Mouse (Mus musculus) hindbrain, embryonic 14.5 days (tissue): ENCODE measurements at regions not wholly inside any gene's neighbourhood (a gene's known extent, or its start where the extent isn't known, plus 50 kb on each side); places are given as distances from the start of the nearest gene placed in this dataset.

Experiments used
- ATAC-seq: fragments of 200-750 bp; cut with Nextera tagmentation; 2 replicates; pipeline ENCODE4 v1.8.0; 2017; ENCODE audit warnings: moderate number of reproducible peaks, mild to moderate bottlenecking, moderate TSS enrichment, moderate library complexity; ENCODE audit not compliant: low FRiP score
- DNase-seq: peaks from one replicate; pipeline ENCODE4 v3.0.0-alpha.2; 2015; ENCODE audit warnings: low spot score
- H3K27ac ChIP-seq: fragments of 300-500 bp; sonication (generic); 2 replicates; pipeline ENCODE4 v1.5.1; 2014; ENCODE audit warnings: mild to moderate bottlenecking, moderate library complexity
- H3K27me3 ChIP-seq: fragments of 300-500 bp; sonication (generic); 2 replicates; pipeline ENCODE4 v1.6.1; 2014; ENCODE audit warnings: mild to moderate bottlenecking, low read length, mixed read lengths; ENCODE audit not compliant: control insufficient read depth, insufficient read depth
- H3K36me3 ChIP-seq: fragments of 300-500 bp; sonication (generic); replicated peaks from 2 replicates; pipeline ENCODE4 v1.6.1; 2014; ENCODE audit not compliant: control insufficient read depth, insufficient read depth
- H3K4me1 ChIP-seq: fragments of 300-500 bp; sonication (generic); replicated peaks from 2 replicates; pipeline ENCODE4 v1.6.1; 2014; ENCODE audit warnings: antibody characterized with exemption, low read length, mixed read lengths; ENCODE audit not compliant: control insufficient read depth, insufficient read depth
- H3K4me2 ChIP-seq: fragments of 300-500 bp; sonication (generic); replicated peaks from 2 replicates; pipeline ENCODE4 v1.6.1; 2014; ENCODE audit warnings: mild to moderate bottlenecking, moderate library complexity
- H3K4me3 ChIP-seq: fragments of 300-500 bp; sonication (generic); replicated peaks from 2 replicates; pipeline ENCODE4 v1.5.1; 2014; ENCODE audit warnings: mild to moderate bottlenecking, low read length
- H3K9ac ChIP-seq: fragments of 300-500 bp; sonication (generic); 2 replicates; pipeline ENCODE4 v1.6.1; 2014
- H3K9me3 ChIP-seq: fragments of 300-500 bp; sonication (generic); 2 replicates; pipeline ENCODE4 v1.6.1; 2016; ENCODE audit warnings: low read length; ENCODE audit not compliant: control insufficient read depth
- WGBS: fragments of 180-500 bp; shearing (Covaris S2); extraction: QIAGEN DNeasy Blood & Tissue Kit; methylation state at CpG from one replicate; pipeline ENCODE4 v1.1.7; 2014; 5-methylcytosine and 5-hydroxymethylcytosine counted together

- Histone ChIP-seq H3K4me3 (no peak overlapping the region), H3K27ac (no peak overlapping the region), H3K4me2 (no peak overlapping the region), H3K36me3 (no peaks in the 10 kb centered on the region), H3K9me3 (no peaks in the 10 kb centered on the region), H3K4me1 (no peaks in the 10 kb centered on the region), H3K27me3 (no peaks in the 10 kb centered on the region), H3K9ac (no peak overlapping the region)
- DNase-seq (no peak), ATAC-seq (no peak)
- 91% methylated on average over 1 of the region's 1 CpGs for WGBS
These were observed 203.5 kb upstream of the Tmeff2 start for GRCm38 (mm10) chr1:50696916-50697315.

GRCm38 (mm10) chr1:50697333-50698216 lies 202.9 kb upstream of the Tmeff2 start:
- 85% methylated on average over 7 of the region's 7 CpGs for WGBS
- H3K36me3 ChIP-seq = no peaks in the 10 kb centered on the region
- no peak for ATAC-seq
- peak; percentile 22 for DNase-seq
- H3K4me1 ChIP-seq = no peaks in the 10 kb centered on the region
- no peak overlapping the region for H3K27ac ChIP-seq
- H3K27me3 ChIP-seq = no peaks in the 10 kb centered on the region
- H3K4me3 ChIP-seq = no peak overlapping the region
- H3K4me2 ChIP-seq = no peak overlapping the region
- H3K9ac ChIP-seq = no peak overlapping the region
- no peaks in the 10 kb centered on the region for H3K9me3 ChIP-seq

GRCm38 (mm10) chr1:50704639-50705038 lies 195.8 kb upstream of the Tmeff2 start:
- peak; percentile 7 for DNase-seq
- WGBS = 89% methylated on average over 2 of the region's 2 CpGs

GRCm38 (mm10) chr1:50745049-50745448 lies 155.4 kb upstream of the Tmeff2 start:
- Histone ChIP-seq H3K36me3 (no peaks in the 10 kb centered on the region), H3K4me1 (no peaks in the 10 kb centered on the region), H3K4me2 (no peak overlapping the region), H3K4me3 (no peak overlapping the region), H3K9me3 (no peaks in the 10 kb centered on the region), H3K27ac (no peak overlapping the region), H3K27me3 (no peaks in the 10 kb centered on the region), H3K9ac (no peak overlapping the region)
- ATAC-seq (no peak), DNase-seq (no peak)
- 61% methylated on average over 5 of the region's 5 CpGs for WGBS

More at GRCm38 (mm10) chr1:50704639-50705038, 195.8 kb upstream of the Tmeff2 start:
- Histone ChIP-seq H3K36me3 (no peaks in the 10 kb centered on the region), H3K9me3 (no peaks in the 10 kb centered on the region), H3K27me3 (no peaks in the 10 kb centered on the region), H3K27ac (no peak overlapping the region), H3K4me2 (no peak overlapping the region), H3K9ac (no peak overlapping the region), H3K4me3 (no peak overlapping the region), H3K4me1 (no peaks in the 10 kb centered on the region)
- ATAC-seq = no peak

GRCm38 (mm10) chr1:50770211-50770610 lies 130.2 kb upstream of the Tmeff2 start:
- Histone ChIP-seq H3K4me2 (no peak overlapping the region), H3K9ac (no peak overlapping the region), H3K36me3 (no peaks in the 10 kb centered on the region), H3K4me3 (no peak overlapping the region), H3K9me3 (no peaks in the 10 kb centered on the region), H3K27ac (no peak overlapping the region), H3K4me1 (no peaks in the 10 kb centered on the region), H3K27me3 (no peaks in the 10 kb centered on the region)
- no peak for DNase-seq
- no peak for ATAC-seq

- 46% methylated on average over 3 of the region's 3 CpGs for WGBS
These were observed 105.2 kb upstream of the Tmeff2 start for GRCm38 (mm10) chr1:50795264-50795663.

GRCm38 (mm10) chr1:50798166-50798565 lies 102.3 kb upstream of the Tmeff2 start:
- Histone ChIP-seq H3K9me3 (no peaks in the 10 kb centered on the region), H3K4me2 (no peak overlapping the region), H3K27ac (no peak overlapping the region), H3K36me3 (no peaks in the 10 kb centered on the region), H3K4me1 (no peaks in the 10 kb centered on the region), H3K9ac (no peak overlapping the region), H3K27me3 (no peaks in the 10 kb centered on the region), H3K4me3 (no peak overlapping the region)
- 46% methylated on average over 3 of the region's 3 CpGs for WGBS
- no peak for DNase-seq
- ATAC-seq = no peak

More at GRCm38 (mm10) chr1:50795264-50795663, 105.2 kb upstream of the Tmeff2 start:
- no peaks in the 10 kb centered on the region for H3K36me3 ChIP-seq
- H3K4me3 ChIP-seq = no peak overlapping the region
- H3K27ac ChIP-seq = no peak overlapping the region
- H3K4me2 ChIP-seq = no peak overlapping the region
- no peak for DNase-seq
- H3K4me1 ChIP-seq = no peaks in the 10 kb centered on the region
- no peak overlapping the region for H3K9ac ChIP-seq
- H3K27me3 ChIP-seq = no peaks in the 10 kb centered on the region
- H3K9me3 ChIP-seq = no peaks in the 10 kb centered on the region
- no peak for ATAC-seq

- H3K9me3 ChIP-seq = no peaks in the 10 kb centered on the region
- no peaks in the 10 kb centered on the region for H3K36me3 ChIP-seq
- ATAC-seq (no peak), DNase-seq (no peak)
- no peak overlapping the region for H3K4me3 ChIP-seq
- WGBS = 76% methylated on average over 1 of the region's 1 CpGs
- no peaks in the 10 kb centered on the region for H3K27me3 ChIP-seq
- H3K9ac ChIP-seq = no peak overlapping the region
- no peaks in the 10 kb centered on the region for H3K4me1 ChIP-seq
- no peak overlapping the region for H3K27ac ChIP-seq
- H3K4me2 ChIP-seq = no peak overlapping the region
These were observed 94.1 kb upstream of the Tmeff2 start for GRCm38 (mm10) chr1:50806321-50806720.

GRCm38 (mm10) chr1:50806821-50807220 lies 93.6 kb upstream of the Tmeff2 start:
- H3K9ac ChIP-seq = no peak overlapping the region
- H3K9me3 ChIP-seq = no peaks in the 10 kb centered on the region
- no peak overlapping the region for H3K4me2 ChIP-seq
- H3K4me1 ChIP-seq = no peaks in the 10 kb centered on the region
- no peak overlapping the region for H3K27ac ChIP-seq
- no peak overlapping the region for H3K4me3 ChIP-seq
- ATAC-seq (no peak), DNase-seq (no peak)
- 70% methylated on average over 1 of the region's 1 CpGs for WGBS
- no peaks in the 10 kb centered on the region for H3K36me3 ChIP-seq
- no peaks in the 10 kb centered on the region for H3K27me3 ChIP-seq
